Mouse (Mus musculus): ENCODE data around the gene Cpn1. TPM values are rescaled to one million over a fixed set of nuclear protein-coding genes. Genes with fewer than 3 reads are reported as not detected.

The Cpn1 gene
- polyA plus RNA-seq, 1 experiment from 2014 or later = 0.32 TPM

- no peaks in the 10 kb centered on the region for H3K9me3 ChIP-seq (ENCODE audit: control insufficient read depth, low read length)
- 94% methylated on average over 6 of the region's 6 CpGs for WGBS
Observed at GRCm38 (mm10) chr19:43974221-43974620, 12.1 kb downstream of the Cpn1 start.

GRCm38 (mm10) chr19:43973711-43974110 is 12.6 kb downstream of the Cpn1 start:
- H3K4me2 ChIP-seq (ENCODE audit: low read depth, low read length) = no peak overlapping the region
- no peaks in the 10 kb centered on the region for H3K9me3 ChIP-seq (ENCODE audit: control insufficient read depth, low read length)
- H3K9ac ChIP-seq (replicated peaks; ENCODE audit: low read depth, low read length) = no peak overlapping the region
- ATAC-seq (ENCODE audit: low read depth) = no peak
- H3K4me3 ChIP-seq (ENCODE audit: low read depth, low read length) = no peak overlapping the region
- H3K27me3 ChIP-seq (ENCODE audit: control insufficient read depth, insufficient read depth, low read length) = no peaks in the 10 kb centered on the region
- H3K36me3 ChIP-seq (ENCODE audit: control insufficient read depth, insufficient read depth, low read length) = no peaks in the 10 kb centered on the region
- H3K4me1 ChIP-seq (ENCODE audit: control insufficient read depth, insufficient read depth, low read length) = no peaks in the 10 kb centered on the region
- WGBS = 91% methylated on average over 9 of the region's 9 CpGs
- no peak overlapping the region for H3K27ac ChIP-seq (ENCODE audit: low read depth, low read length)

More at GRCm38 (mm10) chr19:43974221-43974620, 12.1 kb downstream of the Cpn1 start:
- no peaks in the 10 kb centered on the region for H3K36me3 ChIP-seq (ENCODE audit: control insufficient read depth, insufficient read depth, low read length)
- no peak overlapping the region for H3K27ac ChIP-seq (ENCODE audit: low read depth, low read length)
- no peaks in the 10 kb centered on the region for H3K27me3 ChIP-seq (ENCODE audit: control insufficient read depth, insufficient read depth, low read length)
- H3K4me1 ChIP-seq (ENCODE audit: control insufficient read depth, insufficient read depth, low read length) = no peaks in the 10 kb centered on the region
- no peak overlapping the region for H3K4me3 ChIP-seq (ENCODE audit: low read depth, low read length)
- no peak for ATAC-seq (ENCODE audit: low read depth)
- no peak overlapping the region for H3K9ac ChIP-seq (replicated peaks; ENCODE audit: low read depth, low read length)
- no peak overlapping the region for H3K4me2 ChIP-seq (ENCODE audit: low read depth, low read length)

GRCm38 (mm10) chr19:43972129-43972528 is 14.2 kb downstream of the Cpn1 start:
- H3K27ac ChIP-seq (ENCODE audit: low read depth, low read length) = no peak overlapping the region
- H3K4me2 ChIP-seq (ENCODE audit: low read depth, low read length) = no peak overlapping the region
- H3K27me3 ChIP-seq (ENCODE audit: control insufficient read depth, insufficient read depth, low read length) = no peaks in the 10 kb centered on the region
- H3K9ac ChIP-seq (replicated peaks; ENCODE audit: low read depth, low read length) = no peak overlapping the region
- ATAC-seq (ENCODE audit: low read depth) = no peak
- no peaks in the 10 kb centered on the region for H3K4me1 ChIP-seq (ENCODE audit: control insufficient read depth, insufficient read depth, low read length)
- H3K4me3 ChIP-seq (ENCODE audit: low read depth, low read length) = no peak overlapping the region
- 94% methylated on average over 8 of the region's 8 CpGs for WGBS
- no peaks in the 10 kb centered on the region for H3K36me3 ChIP-seq (ENCODE audit: control insufficient read depth, insufficient read depth, low read length)
- H3K9me3 ChIP-seq (ENCODE audit: control insufficient read depth, low read length) = no peaks in the 10 kb centered on the region

GRCm38 (mm10) chr19:43968436-43969026 is 17.8 kb downstream of the Cpn1 start:
- no peaks in the 10 kb centered on the region for H3K4me1 ChIP-seq (ENCODE audit: control insufficient read depth, insufficient read depth, low read length)
- 52% methylated on average over 8 of the region's 11 CpGs for WGBS
- H3K9ac ChIP-seq (replicated peaks; ENCODE audit: low read depth, low read length) = no peak overlapping the region
- H3K27me3 ChIP-seq (ENCODE audit: control insufficient read depth, insufficient read depth, low read length) = no peaks in the 10 kb centered on the region
- H3K36me3 ChIP-seq (ENCODE audit: control insufficient read depth, insufficient read depth, low read length) = no peaks in the 10 kb centered on the region
- no peak overlapping the region for H3K27ac ChIP-seq (ENCODE audit: low read depth, low read length)
- H3K4me3 ChIP-seq (ENCODE audit: low read depth, low read length) = no peak overlapping the region
- ATAC-seq (ENCODE audit: low read depth) = no peak
- H3K9me3 ChIP-seq (ENCODE audit: control insufficient read depth, low read length) = no peaks in the 10 kb centered on the region
- H3K4me2 ChIP-seq (ENCODE audit: low read depth, low read length) = no peak overlapping the region

GRCm38 (mm10) chr19:43966481-43966880 is 19.9 kb downstream of the Cpn1 start:
- no peaks in the 10 kb centered on the region for H3K9me3 ChIP-seq (ENCODE audit: control insufficient read depth, low read length)
- no peak overlapping the region for H3K4me3 ChIP-seq (ENCODE audit: low read depth, low read length)
- H3K27me3 ChIP-seq (ENCODE audit: control insufficient read depth, insufficient read depth, low read length) = no peaks in the 10 kb centered on the region
- 84% methylated on average over 2 of the region's 2 CpGs for WGBS
- H3K36me3 ChIP-seq (ENCODE audit: control insufficient read depth, insufficient read depth, low read length) = no peaks in the 10 kb centered on the region
- no peak overlapping the region for H3K9ac ChIP-seq (replicated peaks; ENCODE audit: low read depth, low read length)
- no peak for ATAC-seq (ENCODE audit: low read depth)
- no peak overlapping the region for H3K27ac ChIP-seq (ENCODE audit: low read depth, low read length)
- no peak overlapping the region for H3K4me2 ChIP-seq (ENCODE audit: low read depth, low read length)
- H3K4me1 ChIP-seq (ENCODE audit: control insufficient read depth, insufficient read depth, low read length) = no peaks in the 10 kb centered on the region

- no peaks in the 10 kb centered on the region for H3K27me3 ChIP-seq (ENCODE audit: control insufficient read depth, insufficient read depth, low read length)
- H3K4me1 ChIP-seq (ENCODE audit: control insufficient read depth, insufficient read depth, low read length) = no peaks in the 10 kb centered on the region
- no peak overlapping the region for H3K9ac ChIP-seq (replicated peaks; ENCODE audit: low read depth, low read length)
- no peak for ATAC-seq (ENCODE audit: low read depth)
- WGBS = 85% methylated on average over 11 of the region's 11 CpGs
- H3K27ac ChIP-seq (ENCODE audit: low read depth, low read length) = no peak overlapping the region
- H3K4me2 ChIP-seq (ENCODE audit: low read depth, low read length) = no peak overlapping the region
- H3K4me3 ChIP-seq (ENCODE audit: low read depth, low read length) = no peak overlapping the region
- H3K36me3 ChIP-seq (ENCODE audit: control insufficient read depth, insufficient read depth, low read length) = no peaks in the 10 kb centered on the region
- H3K9me3 ChIP-seq (ENCODE audit: control insufficient read depth, low read length) = no peaks in the 10 kb centered on the region
Observed at GRCm38 (mm10) chr19:43965496-43966085, 20.8 kb downstream of the Cpn1 start.

GRCm38 (mm10) chr19:43962795-43963194 is 23.6 kb downstream of the Cpn1 start:
- Histone ChIP-seq H3K27ac (ENCODE audit: low read depth, low read length) (no peak overlapping the region), H3K4me1 (ENCODE audit: control insufficient read depth, insufficient read depth, low read length) (no peaks in the 10 kb centered on the region), H3K27me3 (ENCODE audit: control insufficient read depth, insufficient read depth, low read length) (no peaks in the 10 kb centered on the region), H3K9ac (replicated peaks; ENCODE audit: low read depth, low read length) (no peak overlapping the region), H3K4me2 (ENCODE audit: low read depth, low read length) (no peak overlapping the region), H3K9me3 (ENCODE audit: control insufficient read depth, low read length) (no peaks in the 10 kb centered on the region), H3K4me3 (ENCODE audit: low read depth, low read length) (no peak overlapping the region), H3K36me3 (ENCODE audit: control insufficient read depth, insufficient read depth, low read length) (no peaks in the 10 kb centered on the region)
- 71% methylated on average over 9 of the region's 9 CpGs for WGBS
- no peak for ATAC-seq (ENCODE audit: low read depth)

GRCm38 (mm10) chr19:43961185-43961584 is 25.2 kb downstream of the Cpn1 start:
- WGBS = 84% methylated on average over 2 of the region's 2 CpGs
- ATAC-seq (ENCODE audit: low read depth) = no peak

GRCm38 (mm10) chr19:43960014-43960413 is 26.3 kb downstream of the Cpn1 start:
- Histone ChIP-seq H3K4me3 (ENCODE audit: low read depth, low read length) (no peak overlapping the region), H3K27ac (ENCODE audit: low read depth, low read length) (no peak overlapping the region), H3K4me2 (ENCODE audit: low read depth, low read length) (no peak overlapping the region), H3K4me1 (ENCODE audit: control insufficient read depth, insufficient read depth, low read length) (no peaks in the 10 kb centered on the region), H3K36me3 (ENCODE audit: control insufficient read depth, insufficient read depth, low read length) (no peaks in the 10 kb centered on the region), H3K9me3 (ENCODE audit: control insufficient read depth, low read length) (no peaks in the 10 kb centered on the region), H3K9ac (replicated peaks; ENCODE audit: low read depth, low read length) (no peak overlapping the region), H3K27me3 (ENCODE audit: control insufficient read depth, insufficient read depth, low read length) (no peaks in the 10 kb centered on the region)
- 92% methylated on average over 11 of the region's 11 CpGs for WGBS
- ATAC-seq (ENCODE audit: low read depth) = no peak

More at GRCm38 (mm10) chr19:43961185-43961584, 25.2 kb downstream of the Cpn1 start:
- H3K27me3 ChIP-seq (ENCODE audit: control insufficient read depth, insufficient read depth, low read length) = no peaks in the 10 kb centered on the region
- H3K9me3 ChIP-seq (ENCODE audit: control insufficient read depth, low read length) = no peaks in the 10 kb centered on the region
- H3K4me3 ChIP-seq (ENCODE audit: low read depth, low read length) = no peak overlapping the region
- H3K4me1 ChIP-seq (ENCODE audit: control insufficient read depth, insufficient read depth, low read length) = no peaks in the 10 kb centered on the region
- H3K4me2 ChIP-seq (ENCODE audit: low read depth, low read length) = no peak overlapping the region
- H3K27ac ChIP-seq (ENCODE audit: low read depth, low read length) = no peak overlapping the region
- H3K9ac ChIP-seq (replicated peaks; ENCODE audit: low read depth, low read length) = no peak overlapping the region
- no peaks in the 10 kb centered on the region for H3K36me3 ChIP-seq (ENCODE audit: control insufficient read depth, insufficient read depth, low read length)

Measured in neural tube, embryonic 14.5 days (tissue).